Mouse (Mus musculus) kidney, adult 2 months (tissue): ENCODE data around the gene Slk. TPM values are rescaled to one million over a fixed set of nuclear protein-coding genes. Genes with fewer than 3 reads are reported as not detected.

Source experiments
- DNase-seq: peaks from one replicate; pipeline ENCODE4 v3.0.0; 2021
- H3K27ac ChIP-seq: fragments of 200-500 bp; 2 replicates; pipeline ENCODE4 v1.5.1; 2012; ENCODE audit warnings: low read depth, low read length, control low read depth, inconsistent platforms; ENCODE audit not compliant: insufficient read depth
- H3K27me3 ChIP-seq: fragments of 200-500 bp; replicated peaks from 2 replicates; pipeline ENCODE4 v1.6.1; 2012; ENCODE audit warnings: mild to moderate bottlenecking, moderate library complexity, low read length, inconsistent platforms; ENCODE audit not compliant: control insufficient read depth, insufficient read depth
- H3K36me3 ChIP-seq: fragments of 200-500 bp; 2 replicates; pipeline ENCODE4 v1.6.1; 2012; ENCODE audit warnings: mild to moderate bottlenecking, moderate library complexity, low read length, inconsistent platforms; ENCODE audit not compliant: control insufficient read depth, insufficient read depth
- H3K4me1 ChIP-seq: fragments of 200-500 bp; 2 replicates; pipeline ENCODE4 v1.6.1; 2011; ENCODE audit warnings: low read length; ENCODE audit not compliant: control insufficient read depth, insufficient read depth
- H3K4me3 ChIP-seq: fragments of 200-500 bp; 2 replicates; pipeline ENCODE4 v1.5.1; 2011; ENCODE audit warnings: mild to moderate bottlenecking, low read depth, low read length, control low read depth; ENCODE audit not compliant: insufficient read depth
- CTCF ChIP-seq: fragments of 200-500 bp; conservative IDR thresholded peaks from 2 replicates; pipeline ENCODE4 v1.5.1; 2011; ENCODE audit warnings: low read depth, mild to moderate bottlenecking, control low read depth, low read length, moderate library complexity, mixed read lengths; ENCODE audit not compliant: insufficient read depth, insufficient read length
- POLR2A ChIP-seq: fragments of 200-500 bp; IDR thresholded peaks from one replicate; pipeline ENCODE4 v1.6.1; 2011; ENCODE audit warnings: low read depth, low read length, control low read depth
- WGBS: fragments of 180-500 bp; shearing (Covaris S2); methylation state at CpG from one replicate; pipeline ENCODE4 v1.1.7; 2018; 5-methylcytosine and 5-hydroxymethylcytosine counted together
- polyA plus RNA-seq: library from polyadenylated mRNA; depleted of rRNA; stranded (reverse); fragments of >200 nt; gene quantifications from 2 replicates; pipeline ENCODE4 v1.2.3, GENCODE M21; 2012; rRNA removed

Slk gene
- polyA plus RNA-seq, 1 experiment = 12.2 TPM

GRCm38 (mm10) chr19:47674419-47674818 lies 94.9 kb downstream of the Slk start:
- no peak overlapping the region for H3K27ac ChIP-seq
- peak; percentile 66 for TF ChIP-seq CTCF
- TF ChIP-seq POLR2A = no peak
- WGBS = 45% methylated on average over 8 of the region's 8 CpGs
- H3K27me3 ChIP-seq = no peaks in the 10 kb centered on the region
- no peaks in the 10 kb centered on the region for H3K36me3 ChIP-seq
- H3K4me3 ChIP-seq = no peak overlapping the region
- peak; percentile 35 for DNase-seq
- no peaks in the 10 kb centered on the region for H3K4me1 ChIP-seq

- Histone ChIP-seq H3K4me1 (no peaks in the 10 kb centered on the region), H3K27ac (no peak overlapping the region), H3K4me3 (no peak overlapping the region), H3K27me3 (no peaks in the 10 kb centered on the region), H3K36me3 (no peaks in the 10 kb centered on the region)
- DNase-seq = no peak
- TF ChIP-seq CTCF (no peak), POLR2A (no peak)
- WGBS = 82% methylated on average over 12 of the region's 12 CpGs
These were observed 99.2 kb downstream of the Slk start for GRCm38 (mm10) chr19:47678675-47679074.

- no peak for DNase-seq
- H3K4me1 ChIP-seq = no peaks in the 10 kb centered on the region
These were observed 110.1 kb downstream of the Slk start for GRCm38 (mm10) chr19:47689592-47689991.

GRCm38 (mm10) chr19:47691994-47692393 lies 112.5 kb downstream of the Slk start, which contains the start of gene Col17a1:
Gene Col17a1, minus strand, starts transcription at chr19:47692094.
- Histone ChIP-seq H3K27me3 (no peaks in the 10 kb centered on the region), H3K4me1 (no peaks in the 10 kb centered on the region), H3K4me3 (no peak within 1 kb of the TSS), H3K27ac (no peak within 1 kb of the TSS), H3K36me3 (no peaks in the 10 kb centered on the region)
- DNase-seq = no peak
- 48% methylated on average over 6 of the region's 6 CpGs for WGBS
- TF ChIP-seq CTCF = no peak
- TF ChIP-seq POLR2A = no peak

More at GRCm38 (mm10) chr19:47689592-47689991, 110.1 kb downstream of the Slk start:
- 86% methylated on average over 7 of the region's 7 CpGs for WGBS
- Histone ChIP-seq H3K36me3 (no peaks in the 10 kb centered on the region), H3K4me3 (no peak overlapping the region), H3K27ac (no peak overlapping the region), H3K27me3 (no peaks in the 10 kb centered on the region)
- TF ChIP-seq POLR2A (no peak), CTCF (no peak)

Other genes starting within 250 kb of the Slk start
- gene Sh3pxd2a, start 115.3 kb upstream of the Slk start, polyA plus RNA-seq = 14.9 and 15.5 TPM in 2 replicates
- gene Stn1, start 42.2 kb upstream of the Slk start, polyA plus RNA-seq = 12.3 and 14.2 TPM in 2 replicates
- gene Col17a1, start 112.4 kb downstream of the Slk start, polyA plus RNA-seq = 0.27 and 0.54 TPM in 2 replicates
- 34.7 and 46.9 TPM in 2 replicates for gene Sfr1, start 152.0 kb downstream of the Slk start, polyA plus RNA-seq